9 mouse cellular contexts compared by ENCODE assay signal in genomic region chr2:170856085-170856484, GRCm38 (mm10).
DNase-seq lines count a peak whose midpoint lies in the region; TF ChIP-seq lines count a peak whose summit lies in the region.
"Had no signal": no experiment of that assay in that cellular context is flagged by ENCODE, and none has a peak within 500 bp of the region (broad histone marks: within the 10 kb centered on the region; RNA-seq: fewer than 3 reads in every experiment).

No protein-coding gene starts in this region.

- peak; percentile 49 to 65 for DNase-seq in layer of hippocampus, postnatal 10 days (ENCODE audit: low spot score in 2 of 2)
- DNase-seq in layer of hippocampus, adult 9-10 months (ENCODE audit: low spot score) = no peak
- DNase-seq in gastrocnemius, adult 8-10 months (ENCODE audit: low spot score in 2 of 2) = peak; percentile 12 to 21
- peak; percentile 47 to 65 for DNase-seq in heart, postnatal 14 days
- peak; percentile 15 to 31 for DNase-seq in lung, postnatal 4 days
- no peak for DNase-seq in right cerebral cortex, postnatal 36 days (ENCODE audit: low spot score in 2 of 2)
- no peak for DNase-seq in thymus, adult 2 months
- DNase-seq: thymus, postnatal 4 days had no signal

- no peaks in the 10 kb centered on the region for H3K27me3 ChIP-seq in thymus, adult 2 months (ENCODE audit: control insufficient read depth, insufficient read depth, low read length)

- no peak overlapping the region for H3K4me3 ChIP-seq in thymus, adult 2 months (ENCODE audit: control insufficient read depth, insufficient read depth, low read length)
- H3K4me3 ChIP-seq: myocyte had no signal

- intact Hi-C loops in heart, postnatal 14 days (cut with DNase I) = no loop called here

- WGBS in thymus, adult 2 months = 90% methylated on average over 5 of the region's 5 CpGs

- no peak for TF ChIP-seq POLR2A in thymus, adult 2 months (IDR thresholded peaks at IDR 0.05; ENCODE audit: control insufficient read depth, extremely low read depth, insufficient read depth, low read length, poor library complexity)

- no peak for TF ChIP-seq CTCF in thymus, adult 2 months (IDR thresholded peaks at IDR 0.05; ENCODE audit: borderline replicate concordance, control insufficient read depth, extremely low read depth, insufficient read depth, low read length, poor library complexity)

- no peaks in the 10 kb centered on the region for H3K36me3 ChIP-seq in thymus, adult 2 months (ENCODE audit: control insufficient read depth, insufficient read depth, low read length)

- H3K4me1 ChIP-seq in thymus, adult 2 months (replicated peaks; ENCODE audit: control insufficient read depth, insufficient read depth, low read length) = no peaks in the 10 kb centered on the region

- H3K27ac ChIP-seq in thymus, adult 2 months (ENCODE audit: control insufficient read depth, insufficient read depth, low read length) = no peak overlapping the region

Comparison
In these comparisons a context has a peak if more than half of its experiments do, and no peak if none do; other contexts are left out.
1. DNase-seq: peak in layer of hippocampus, postnatal 10 days (2 of 2), gastrocnemius, adult 8-10 months (2 of 2), heart, postnatal 14 days (2 of 2) and lung, postnatal 4 days (2 of 2); none in layer of hippocampus, adult 9-10 months (single experiment), right cerebral cortex, postnatal 36 days (0 of 2) and thymus, adult 2 months (single experiment).